Mouse (Mus musculus) bone marrow, adult 2 months (tissue): Measurements from ENCODE around the gene Tssk3. TPM values are rescaled to one million over a fixed set of nuclear protein-coding genes. Genes with fewer than 3 reads are reported as not detected.

ENCODE experiments used
- H3K27ac ChIP-seq: fragments of 200-500 bp; 2 replicates; pipeline ENCODE4 v1.5.1; 2012; ENCODE audit warnings: low read depth, mild to moderate bottlenecking, control low read depth, inconsistent platforms, low read length; ENCODE audit not compliant: control insufficient read depth, poor library complexity, insufficient read depth
- H3K4me1 ChIP-seq: fragments of 200-500 bp; 2 replicates; pipeline ENCODE4 v1.6.1; 2011; ENCODE audit warnings: low read length; ENCODE audit not compliant: control insufficient read depth, insufficient read depth
- H3K4me3 ChIP-seq: fragments of 200-500 bp; replicated peaks from 2 replicates; pipeline ENCODE3; 2011; ENCODE audit warnings: mild to moderate bottlenecking, low read depth, low read length, control low read depth; ENCODE audit not compliant: control insufficient read depth
- CTCF ChIP-seq: fragments of 200-500 bp; IDR thresholded peaks from 2 replicates; pipeline ENCODE4 v1.5.1; 2011; ENCODE audit warnings: low read length, control low read depth; ENCODE audit not compliant: control insufficient read depth, insufficient read depth
- POLR2A ChIP-seq: fragments of 200-500 bp; IDR thresholded peaks from 2 replicates; pipeline ENCODE4 v1.6.1; 2011; ENCODE audit warnings: low read depth, mild to moderate bottlenecking, control low read depth, low read length, borderline replicate concordance; ENCODE audit not compliant: control insufficient read depth
- WGBS: fragments of 180-500 bp; shearing (Covaris S2); methylation state at CpG from one replicate; pipeline ENCODE4 v1.1.7; 2018; 5-methylcytosine and 5-hydroxymethylcytosine counted together
- polyA plus RNA-seq: library from polyadenylated mRNA; stranded (reverse); fragments of >200 nt; gene quantifications from 2 replicates; pipeline ENCODE4 v1.2.4, GENCODE M21; 2011; ENCODE audit warnings: low replicate concordance; ENCODE audit not compliant: missing spikeins, insufficient read depth, insufficient read length

Tssk3 gene
- polyA plus RNA-seq, 1 experiment, result not detected

GRCm38 (mm10) chr4:129451471-129452169, 39.2 kb downstream of the Tssk3 start:
- WGBS, result 61% methylated on average over 15 of the region's 15 CpGs
- no peak overlapping the region for H3K4me3 ChIP-seq
- TF ChIP-seq POLR2A (no peak), CTCF (no peak)

GRCm38 (mm10) chr4:129450851-129451250, 40.0 kb downstream of the Tssk3 start:
- Histone ChIP-seq H3K27ac (no peak overlapping the region), H3K4me3 (no peak overlapping the region), H3K4me1 (no peaks in the 10 kb centered on the region; the same call in 1 of the 2 replicates)
- TF ChIP-seq POLR2A, result no peak
- no peak for TF ChIP-seq CTCF
- 48% methylated on average over 2 of the region's 2 CpGs for WGBS

More at GRCm38 (mm10) chr4:129451471-129452169, 39.2 kb downstream of the Tssk3 start:
- Histone ChIP-seq H3K4me1 (no peaks in the 10 kb centered on the region; the same call in 1 of the 2 replicates), H3K27ac (no peak overlapping the region)

GRCm38 (mm10) chr4:129448713-129449112, 42.1 kb downstream of the Tssk3 start:
- 89% methylated on average over 6 of the region's 6 CpGs for WGBS
- TF ChIP-seq POLR2A, result no peak
- no peak for TF ChIP-seq CTCF
- H3K27ac ChIP-seq, result no peak overlapping the region
- no peak overlapping the region for H3K4me3 ChIP-seq
- H3K4me1 ChIP-seq, result no peaks in the 10 kb centered on the region; the same call in 1 of the 2 replicates

GRCm38 (mm10) chr4:129447778-129448563, 42.9 kb downstream of the Tssk3 start:
- Histone ChIP-seq H3K4me3 (no peak overlapping the region), H3K4me1 (no peaks in the 10 kb centered on the region; the same call in 1 of the 2 replicates), H3K27ac (no peak overlapping the region)
- 69% methylated on average over 11 of the region's 11 CpGs for WGBS
- TF ChIP-seq CTCF, result no peak
- TF ChIP-seq POLR2A, result no peak

GRCm38 (mm10) chr4:129447360-129447759, 43.5 kb downstream of the Tssk3 start:
- H3K27ac ChIP-seq, result no peak overlapping the region
- TF ChIP-seq CTCF (no peak), POLR2A (no peak)
- 65% methylated on average over 8 of the region's 8 CpGs for WGBS
- no peak overlapping the region for H3K4me3 ChIP-seq
- no peaks in the 10 kb centered on the region; the same call in 1 of the 2 replicates for H3K4me1 ChIP-seq

GRCm38 (mm10) chr4:129441145-129441544, 49.7 kb downstream of the Tssk3 start:
- no peaks in the 10 kb centered on the region; the same call in 1 of the 2 replicates for H3K4me1 ChIP-seq
- H3K27ac ChIP-seq, result no peak overlapping the region
- TF ChIP-seq CTCF (no peak), POLR2A (no peak)
- H3K4me3 ChIP-seq, result no peak overlapping the region
- 30% methylated on average over 6 of the region's 6 CpGs for WGBS

GRCm38 (mm10) chr4:129440340-129441063, 50.3 kb downstream of the Tssk3 start, which contains the start of gene Zbtb8b:
Gene Zbtb8b (minus strand): TSS chr4:129440853.
- Histone ChIP-seq H3K4me1 (no peaks in the 10 kb centered on the region; the same call in 1 of the 2 replicates), H3K27ac (no peak within 1 kb of the TSS), H3K4me3 (no peak within 1 kb of the TSS)
- WGBS, result 12% methylated on average over 33 of the region's 33 CpGs
- TF ChIP-seq CTCF (no peak), POLR2A (no peak)

Other genes with a start within 250 kb of the Tssk3 start
- gene C77080, start 229.6 kb downstream of the Tssk3 start, polyA plus RNA-seq, result 0.86 and 1.9 TPM in 2 replicates
- not detected in 2 replicates for gene Sync, start 203.4 kb downstream of the Tssk3 start, polyA plus RNA-seq
- gene Rbbp4, start 155.7 kb downstream of the Tssk3 start, polyA plus RNA-seq, result 178 and 215 TPM in 2 replicates
- 22.7 and 62.2 TPM in 2 replicates for gene Zbtb8os, start 155.3 kb downstream of the Tssk3 start, polyA plus RNA-seq
- gene Zbtb8a, start 112.9 kb downstream of the Tssk3 start, polyA plus RNA-seq, result 1.3 and 4.9 TPM in 2 replicates
- not detected in 2 replicates for gene Zbtb8b, start 50.2 kb downstream of the Tssk3 start, polyA plus RNA-seq
- 96.2 and 127 TPM in 2 replicates for gene Bsdc1, start 29.4 kb downstream of the Tssk3 start, polyA plus RNA-seq
- gene Fam229a, start 168 bp upstream of the Tssk3 start, polyA plus RNA-seq, result 2.8 TPM in 1 of 2 replicates, not detected in the other
- gene Marcksl1, start 22.6 kb upstream of the Tssk3 start, polyA plus RNA-seq, result 14.6 and 53.8 TPM in 2 replicates
- gene Hdac1, start 51.7 kb upstream of the Tssk3 start, polyA plus RNA-seq, result 78.4 and 100 TPM in 2 replicates
- 10.2 and 17.8 TPM in 2 replicates for gene Lck, start 82.6 kb upstream of the Tssk3 start, polyA plus RNA-seq
- gene Fam167b, start 87.5 kb upstream of the Tssk3 start, polyA plus RNA-seq, result 9.0 TPM in 2 replicates
- gene Eif3i, start 109.6 kb upstream of the Tssk3 start, polyA plus RNA-seq, result 105 and 123 TPM in 2 replicates
- gene Tmem234, start 109.6 kb upstream of the Tssk3 start, polyA plus RNA-seq, result 71.2 and 118 TPM in 2 replicates
- 3.5 and 12.6 TPM in 2 replicates for gene Dcdc2b, start 123.2 kb upstream of the Tssk3 start, polyA plus RNA-seq
- gene Iqcc, start 128.1 kb upstream of the Tssk3 start, polyA plus RNA-seq, result 11.1 and 11.6 TPM in 2 replicates
- 42.2 and 75.8 TPM in 2 replicates for gene Ccdc28b, start 132.9 kb upstream of the Tssk3 start, polyA plus RNA-seq
- gene Txlna, start 150.0 kb upstream of the Tssk3 start, polyA plus RNA-seq, result 22.8 and 43.7 TPM in 2 replicates
- gene Kpna6, start 181.7 kb upstream of the Tssk3 start, polyA plus RNA-seq, result 8.6 and 19.2 TPM in 2 replicates
- 3.7 and 9.3 TPM in 2 replicates for gene Tmem39b, start 205.8 kb upstream of the Tssk3 start, polyA plus RNA-seq